Mouse (Mus musculus): ENCODE measurements at regions not wholly inside any gene's neighbourhood (a gene's known extent, or its start where the extent isn't known, plus 50 kb on each side); places are given as distances from the start of the nearest gene placed in this dataset.

GRCm38 (mm10) chr5:102290866-102291265 is 190.3 kb upstream of the Arhgap24 start:
- no peak for DNase-seq (ENCODE audit: low spot score)

- DNase-seq (ENCODE audit: low spot score): no peak
Measured at GRCm38 (mm10) chr5:102295564-102295963, 185.6 kb upstream of the Arhgap24 start.

- no peak for DNase-seq (ENCODE audit: low spot score)
Measured at GRCm38 (mm10) chr5:102306309-102306708, 174.9 kb upstream of the Arhgap24 start.

- DNase-seq (ENCODE audit: low spot score): no peak
Measured at GRCm38 (mm10) chr5:102306718-102307117, 174.5 kb upstream of the Arhgap24 start.

- DNase-seq (ENCODE audit: low spot score): no peak
Measured at GRCm38 (mm10) chr5:102311570-102311969, 169.6 kb upstream of the Arhgap24 start.

- no peak for DNase-seq (ENCODE audit: low spot score)
Measured at GRCm38 (mm10) chr5:102328197-102328784, 152.9 kb upstream of the Arhgap24 start.

- DNase-seq (ENCODE audit: low spot score): no peak
Measured at GRCm38 (mm10) chr5:102333894-102334293, 147.3 kb upstream of the Arhgap24 start.

GRCm38 (mm10) chr5:102334442-102335197 is 146.6 kb upstream of the Arhgap24 start:
- DNase-seq (ENCODE audit: low spot score): no peak

GRCm38 (mm10) chr5:102366481-102366880 is 114.7 kb upstream of the Arhgap24 start:
- no peak for DNase-seq (ENCODE audit: low spot score)

GRCm38 (mm10) chr5:102373309-102373971 is 107.8 kb upstream of the Arhgap24 start:
- no peak for DNase-seq (ENCODE audit: low spot score)

- DNase-seq (ENCODE audit: low spot score): no peak
Measured at GRCm38 (mm10) chr5:102373972-102374755, 107.0 kb upstream of the Arhgap24 start.

- no peak for DNase-seq (ENCODE audit: low spot score)
Measured at GRCm38 (mm10) chr5:102375339-102375738, 105.9 kb upstream of the Arhgap24 start.

- DNase-seq (ENCODE audit: low spot score): no peak
Measured at GRCm38 (mm10) chr5:102393941-102394340, 87.2 kb upstream of the Arhgap24 start.

- DNase-seq (ENCODE audit: low spot score): no peak
Measured at GRCm38 (mm10) chr5:102395608-102396146, 85.5 kb upstream of the Arhgap24 start.

- peak; percentile 56 for DNase-seq (ENCODE audit: low spot score)
Measured at GRCm38 (mm10) chr5:102399006-102399405, 82.2 kb upstream of the Arhgap24 start.

- DNase-seq (ENCODE audit: low spot score): no peak
Measured at GRCm38 (mm10) chr5:102417642-102418041, 63.5 kb upstream of the Arhgap24 start.

- no peak for DNase-seq (ENCODE audit: low spot score)
Measured at GRCm38 (mm10) chr5:102419089-102419488, 62.1 kb upstream of the Arhgap24 start.

GRCm38 (mm10) chr5:102424636-102425242 is 56.5 kb upstream of the Arhgap24 start:
- no peak for DNase-seq (ENCODE audit: low spot score)

- DNase-seq (ENCODE audit: low spot score): no peak
Measured at GRCm38 (mm10) chr5:102428310-102428709, 52.9 kb upstream of the Arhgap24 start.
